In the genomic region with DNA sequence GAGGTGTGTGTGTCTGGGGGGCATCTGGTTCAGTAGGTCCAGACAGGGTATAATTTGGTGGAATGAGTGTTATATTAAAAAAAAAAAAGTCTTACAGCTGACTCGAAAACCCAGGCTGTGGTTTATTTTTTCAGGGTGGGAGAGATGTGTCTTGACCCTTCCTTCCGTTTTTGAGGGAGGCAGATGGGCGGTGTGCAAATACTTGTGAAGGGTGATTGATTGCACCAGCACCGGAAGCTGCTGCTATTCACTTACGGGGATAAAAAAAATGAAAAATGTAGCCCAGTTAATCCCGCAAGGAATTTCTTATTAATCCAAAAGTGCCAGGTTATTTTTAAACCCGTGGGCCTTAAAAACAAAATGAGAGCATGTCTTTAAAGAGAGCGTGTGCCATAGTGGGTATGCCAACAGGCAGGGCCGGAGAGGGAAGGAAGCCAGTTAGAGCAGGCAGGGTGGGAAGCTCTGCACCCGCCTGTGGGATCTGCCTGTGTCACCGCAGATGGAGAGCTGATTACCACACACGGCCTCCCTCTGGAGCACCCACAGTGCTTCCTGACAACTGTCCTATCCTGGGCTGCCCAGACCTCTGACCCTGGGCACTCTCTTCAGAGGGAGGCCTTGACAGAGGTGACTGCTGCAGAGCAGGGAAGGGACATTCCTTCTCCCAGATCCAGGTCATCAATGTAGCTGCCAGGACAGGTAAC, we compare ENCODE assay signal across 8 mouse cellular contexts. TPM values are rescaled to one million over a fixed set of nuclear protein-coding genes. Genes with fewer than 3 reads are reported as not detected.
DNase-seq lines count a peak whose midpoint lies in the region; ATAC-seq lines count a peak whose summit lies in the region.

No protein-coding gene starts in this region.

- no peaks in the 10 kb centered on the region for H3K27me3 ChIP-seq in heart, embryonic 16.5 days (ENCODE audit: control insufficient read depth, insufficient read depth, low read length)
- no peaks in the 10 kb centered on the region for H3K27me3 ChIP-seq in kidney, embryonic 16.5 days (ENCODE audit: insufficient read depth, low read length)

- intact Hi-C loops in heart, postnatal 14 days (cut with DNase I), result no loop called here

- no peak for ATAC-seq in heart, embryonic 16.5 days (replicated peaks; ENCODE audit: extremely low read depth, insufficient read depth, low FRiP score)
- peak; percentile 49; the same call in 1 of the 2 replicates for ATAC-seq in kidney, embryonic 16.5 days (ENCODE audit: low FRiP score, low TSS enrichment)
- peak; percentile 55; the same call in 1 of the 2 replicates for ATAC-seq in monocyte, adult 5-6 weeks (replicated peaks; ENCODE audit: insufficient number of reproducible peaks, low FRiP score, low TSS enrichment, poor library complexity, severe bottlenecking)

- peaks cover 5% of the 10 kb centered on the region; the same call in 1 of the 2 replicates for H3K4me1 ChIP-seq in heart, embryonic 16.5 days (ENCODE audit: control insufficient read depth, insufficient read depth, low read length)
- H3K4me1 ChIP-seq in kidney, embryonic 16.5 days (ENCODE audit: insufficient read depth, low read length), result peaks cover 24% of the 10 kb centered on the region

- WGBS in heart, embryonic 16.5 days, result 32% methylated on average over 12 of the region's 12 CpGs
- WGBS in kidney, embryonic 16.5 days, result 13% methylated on average over 12 of the region's 12 CpGs

- H3K27ac ChIP-seq in heart, embryonic 16.5 days (ENCODE audit: low read length), result no peak overlapping the region
- H3K27ac ChIP-seq in kidney, embryonic 16.5 days (ENCODE audit: low read length), result no peak overlapping the region; the same call in 1 of the 2 replicates

- H3K9ac ChIP-seq in heart, embryonic 16.5 days (ENCODE audit: low read length), result no peak overlapping the region
- H3K9ac ChIP-seq in kidney, embryonic 16.5 days (replicated peaks; ENCODE audit: low read length), result 0 out of 2 replicates have a peak overlapping the region, but pooled peaks have one; percentile 48

- peak overlapping the region; percentile 3; the same call in 1 of the 2 replicates for H3K4me2 ChIP-seq in heart, embryonic 16.5 days (ENCODE audit: low read depth, low read length)
- H3K4me2 ChIP-seq in kidney, embryonic 16.5 days (replicated peaks; ENCODE audit: low read depth, low read length), result peak overlapping the region; percentile 21; the same call in 1 of the 2 replicates

- H3K9me3 ChIP-seq in heart, embryonic 16.5 days (replicated peaks; ENCODE audit: control insufficient read depth, low read length), result no peaks in the 10 kb centered on the region
- H3K9me3 ChIP-seq in kidney, embryonic 16.5 days (ENCODE audit: low read length), result no peaks in the 10 kb centered on the region

- no peak for DNase-seq in heart, postnatal 14 days
- DNase-seq in adrenal gland, postnatal 25 days, result peak; percentile 33
- peak; percentile 65 to 69 for DNase-seq in cerebellum, postnatal 14 days
- no peak for DNase-seq in thymus, postnatal 0 days (ENCODE audit: low spot score)
- no peak for DNase-seq in frontal cortex, postnatal 25 days (ENCODE audit: low spot score in 2 of 2)

- H3K36me3 ChIP-seq in heart, embryonic 16.5 days (ENCODE audit: control insufficient read depth, insufficient read depth), result no peaks in the 10 kb centered on the region
- H3K36me3 ChIP-seq in kidney, embryonic 16.5 days (ENCODE audit: insufficient read depth, low read length), result peaks cover 3% of the 10 kb centered on the region; the same call in 1 of the 2 replicates

- no peak overlapping the region for H3K4me3 ChIP-seq in heart, embryonic 16.5 days (ENCODE audit: low read length)
- no peak overlapping the region for H3K4me3 ChIP-seq in kidney, embryonic 16.5 days (ENCODE audit: low read length)

RNA-seq across cellular contexts. Expression of gene Tspan5, which starts 11.3 kb away (rescaled TPM):
- polyA plus RNA-seq in heart, embryonic 16.5 days (2015; fragmentation: Nextera tagmentation; extraction: Ambion mirVana), result 13.0 and 14.3 TPM in 2 replicates
- 10 to 100 TPM; 11.0 to 11.3 TPM for total RNA-seq in heart, postnatal 14 days (2021)
- total RNA-seq in adrenal gland, postnatal 25 days (2021), result 50.1 and 58.3 TPM in 2 replicates
- polyA plus RNA-seq in kidney, embryonic 16.5 days (2015; fragmentation: Nextera tagmentation; extraction: Ambion mirVana), result 22.8 and 24.1 TPM in 2 replicates
- total RNA-seq in monocyte, adult 5-6 weeks (2017), result 20.4 to 46.2 TPM (median 20.5 TPM) in 3 replicates
- polyA plus RNA-seq in thymus, postnatal 0 days (2015; fragmentation: Nextera tagmentation; extraction: Ambion mirVana), result 16.8 and 17.5 TPM in 2 replicates

Comparison
In these comparisons a context has a peak if more than half of its experiments do, and no peak if none do; other contexts are left out.
1. DNase-seq: peak in adrenal gland, postnatal 25 days (single experiment) and cerebellum, postnatal 14 days (2 of 2); none in heart, postnatal 14 days (0 of 2), thymus, postnatal 0 days (single experiment) and frontal cortex, postnatal 25 days (0 of 2).